Mouse (Mus musculus): ENCODE data around the gene Scgb1b17. TPM values are rescaled to one million over a fixed set of nuclear protein-coding genes. Genes with fewer than 3 reads are reported as not detected.
"Not testable (repeated sequence)": the region's sequence is repeated elsewhere in the genome, so short reads cannot be mapped to it uniquely, and the experiment has no call there.

Gene Scgb1b17
- total RNA-seq (2015; ENCODE audit: low replicate concordance), result not detected in 2 replicates
- total RNA-seq (2017; ENCODE audit: low replicate concordance), result not detected in 2 replicates

DNA sequence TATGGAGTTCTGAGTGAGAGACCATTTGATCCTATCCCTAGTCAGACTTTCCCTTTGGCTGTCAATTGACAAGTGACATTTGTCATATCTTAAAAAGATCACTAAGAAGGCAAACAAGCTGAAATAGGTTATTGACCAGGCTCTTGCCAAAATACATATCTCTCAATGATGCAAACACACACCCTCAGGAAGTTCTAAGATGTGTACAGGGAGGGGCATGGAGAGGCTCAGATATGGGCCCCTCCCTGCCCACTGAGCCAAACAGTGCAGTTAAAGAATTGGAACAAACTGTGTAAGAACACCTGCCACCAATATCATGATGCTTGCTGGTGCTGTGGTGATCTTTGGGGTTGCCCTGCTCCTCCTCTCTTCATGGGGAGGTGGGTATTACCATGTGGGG is at the start of gene Scgb1b17:
Gene Scgb1b17, plus strand, starts transcription at position 301 of the 400 bp plus-strand sequence.
- ATAC-seq (replicated peaks; ENCODE audit: low FRiP score, poor library complexity, severe bottlenecking), result not testable (repeated sequence)

DNA sequence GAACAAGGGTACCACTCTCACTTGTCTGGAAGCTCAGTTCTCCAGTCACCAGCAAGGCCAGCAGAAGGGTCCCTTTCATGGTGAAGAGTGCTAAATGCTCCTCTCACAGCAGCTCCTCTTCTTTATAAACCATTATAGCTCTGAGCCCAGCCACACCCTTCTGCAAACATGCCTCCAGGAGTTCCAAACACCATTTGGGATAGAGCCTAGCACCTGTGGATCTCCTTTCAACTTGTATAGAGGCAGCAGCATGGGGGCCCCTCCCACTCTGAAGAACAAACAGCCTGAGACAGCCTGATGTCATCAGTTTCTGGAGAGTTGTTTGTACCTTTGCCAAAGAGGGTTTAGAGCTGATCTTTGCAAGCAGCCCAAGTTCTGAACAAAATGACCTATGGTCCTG is 6.8 kb upstream of the Scgb1b17 start, which contains the start of gene Scgb2b17:
Gene Scgb2b17, minus strand, starts transcription at position 101 of the 400 bp plus-strand sequence.
- ATAC-seq (replicated peaks; ENCODE audit: low FRiP score, poor library complexity, severe bottlenecking), result not testable (repeated sequence)

Other genes with a start within 250 kb of the Scgb1b17 start
- not detected in 2 replicates for gene Scgb2b15, start 233.8 kb upstream of the Scgb1b17 start, total RNA-seq (2015; ENCODE audit: low replicate concordance)
- gene Scgb2b15, start 233.8 kb upstream of the Scgb1b17 start, total RNA-seq (2017; ENCODE audit: low replicate concordance), result not detected in 2 replicates
- gene Scgb1b15, start 226.9 kb upstream of the Scgb1b17 start, total RNA-seq (2015; ENCODE audit: low replicate concordance), result not detected in 2 replicates
- not detected in 2 replicates for gene Scgb1b15, start 226.9 kb upstream of the Scgb1b17 start, total RNA-seq (2017; ENCODE audit: low replicate concordance)
- not detected in 2 replicates for gene Scgb2b17, start 6.9 kb upstream of the Scgb1b17 start, total RNA-seq (2015; ENCODE audit: low replicate concordance)
- gene Scgb2b17, start 6.9 kb upstream of the Scgb1b17 start, total RNA-seq (2017; ENCODE audit: low replicate concordance), result not detected in 2 replicates
- gene Scgb2b18, start 110.4 kb downstream of the Scgb1b17 start, total RNA-seq (2015; ENCODE audit: low replicate concordance), result not detected in 2 replicates
- not detected in 2 replicates for gene Scgb2b18, start 110.4 kb downstream of the Scgb1b17 start, total RNA-seq (2017; ENCODE audit: low replicate concordance)
- not detected in 2 replicates for gene Scgb1b18, start 122.1 kb downstream of the Scgb1b17 start, total RNA-seq (2015; ENCODE audit: low replicate concordance)
- not detected in 2 replicates for gene Scgb1b18, start 122.1 kb downstream of the Scgb1b17 start, total RNA-seq (2017; ENCODE audit: low replicate concordance)
- gene Scgb2b19, start 216.9 kb downstream of the Scgb1b17 start, total RNA-seq (2015; ENCODE audit: low replicate concordance), result not detected in 2 replicates
- not detected in 2 replicates for gene Scgb2b19, start 216.9 kb downstream of the Scgb1b17 start, total RNA-seq (2017; ENCODE audit: low replicate concordance)
- not detected in 2 replicates for gene Scgb1b19, start 223.8 kb downstream of the Scgb1b17 start, total RNA-seq (2015; ENCODE audit: low replicate concordance)
- gene Scgb1b19, start 223.8 kb downstream of the Scgb1b17 start, total RNA-seq (2017; ENCODE audit: low replicate concordance), result not detected in 2 replicates